Comparison of ENCODE assay signal across 29 mouse cellular contexts in the genomic region with DNA sequence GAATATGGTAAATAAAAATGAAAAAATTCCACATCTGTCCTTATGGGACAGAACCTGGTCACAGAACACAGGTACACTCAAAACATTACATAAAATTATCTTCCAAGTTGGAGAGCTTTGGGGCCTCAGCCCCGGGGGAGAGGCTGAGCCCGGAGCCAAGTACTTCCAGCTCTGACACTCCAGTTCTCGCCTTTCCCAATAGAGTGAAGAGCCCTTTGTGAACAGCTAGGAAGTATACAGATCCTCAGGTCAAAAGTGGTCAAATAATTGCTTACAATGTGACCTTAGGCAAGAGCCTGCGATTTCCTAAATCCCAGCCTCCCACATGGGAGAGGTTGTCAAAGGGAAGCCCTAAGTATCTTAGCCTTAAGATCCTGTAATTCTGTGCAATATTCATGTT. TPM values are rescaled to one million over a fixed set of nuclear protein-coding genes. Genes with fewer than 3 reads are reported as not detected.
DNase-seq lines count a peak whose midpoint lies in the region; ATAC-seq and TF ChIP-seq lines count a peak whose summit lies in the region.
"Had no signal": no experiment of that assay in that cellular context is flagged by ENCODE, and none has a peak within 500 bp of the region (broad histone marks: within the 10 kb centered on the region; RNA-seq: fewer than 3 reads in every experiment).

No protein-coding gene starts in this region.

- no peak overlapping the region for H3K4me2 ChIP-seq in lung, embryonic 16.5 days (ENCODE audit: low read depth, low read length)
- H3K4me2 ChIP-seq: embryonic facial prominence, embryonic 13.5 days; embryonic facial prominence, embryonic 15.5 days; forebrain, embryonic 13.5 days; forebrain, embryonic 15.5 days had no signal

- H3K4me3 ChIP-seq in liver, adult 2 months (ENCODE audit: insufficient read depth, low read depth, low read length) = no peak overlapping the region
- no peak overlapping the region for H3K4me3 ChIP-seq in lung, embryonic 16.5 days (ENCODE audit: low read length)
- H3K4me3 ChIP-seq in lung, adult 2 months (replicated peaks; ENCODE audit: extremely low read depth, low read depth, low read length) = no peak overlapping the region
- H3K4me3 ChIP-seq: embryonic facial prominence, embryonic 13.5 days; embryonic facial prominence, embryonic 15.5 days; erythroblast, embryonic 14.5 days; forebrain, embryonic 13.5 days; forebrain, embryonic 15.5 days had no signal

- H3K79me2 ChIP-seq in liver, adult 2 months (ENCODE audit: control insufficient read depth, insufficient read depth, low read length) = peaks cover 4% of the 10 kb centered on the region; the same call in 1 of the 2 replicates

- peaks cover 25% of the 10 kb centered on the region; the same call in 1 of the 2 replicates for H3K36me3 ChIP-seq in liver, adult 2 months (ENCODE audit: control insufficient read depth, insufficient read depth, low read length)
- H3K36me3 ChIP-seq in lung, embryonic 16.5 days (ENCODE audit: control insufficient read depth, insufficient read depth, low read length) = no peaks in the 10 kb centered on the region
- H3K36me3 ChIP-seq: embryonic facial prominence, embryonic 13.5 days; embryonic facial prominence, embryonic 15.5 days; forebrain, embryonic 15.5 days; G1E had no signal

- TF ChIP-seq CTCF in liver, adult 2 months (IDR thresholded peaks at IDR 0.05; ENCODE audit: low read depth, low read length) = no peak
- TF ChIP-seq CTCF in lung, adult 2 months (IDR thresholded peaks at IDR 0.05; ENCODE audit: insufficient read depth, low read length) = no peak

- H3K27ac ChIP-seq in liver, adult 2 months (replicated peaks; ENCODE audit: insufficient read depth, low read depth, low read length) = 0 out of 2 replicates have a peak overlapping the region, but pooled peaks have one; percentile 32
- no peak overlapping the region for H3K27ac ChIP-seq in lung, embryonic 16.5 days (ENCODE audit: low read length)
- H3K27ac ChIP-seq: embryonic facial prominence, embryonic 13.5 days; embryonic facial prominence, embryonic 15.5 days; forebrain, embryonic 13.5 days; forebrain, embryonic 15.5 days had no signal

- DNase-seq in liver, adult 2 months (ENCODE audit: extremely low read depth, low read depth, low spot score) = no peak
- no peak for DNase-seq in liver
- no peak for DNase-seq in lung, adult 2 months
- DNase-seq in lung, postnatal 25 days (ENCODE audit: low spot score) = peak; percentile 76
- peak; percentile 16 to 68 for DNase-seq in lung, postnatal 4 days
- DNase-seq: adrenal gland, adult 2 months; adrenal gland, postnatal 10 days; adrenal gland, postnatal 25 days; B cell, adult 2 months; cerebellum, adult 11-12 months; cerebellum, adult 2 months; cerebellum, adult 9-10 months; cerebellum, postnatal 25 days; forebrain, postnatal 0 days had no signal

- H3K9ac ChIP-seq in liver, adult 2 months (ENCODE audit: low read depth, low read length) = no peak overlapping the region
- H3K9ac ChIP-seq in lung, embryonic 16.5 days (ENCODE audit: low read length) = no peak overlapping the region
- H3K9ac ChIP-seq: embryonic facial prominence, embryonic 13.5 days; embryonic facial prominence, embryonic 15.5 days; forebrain, embryonic 13.5 days; forebrain, embryonic 15.5 days; forebrain, postnatal 0 days had no signal

- WGBS in liver, adult 2 months = 28% methylated on average over 4 of the region's 4 CpGs
- 40% methylated on average over 4 of the region's 4 CpGs for WGBS in lung, embryonic 16.5 days
- 48% methylated on average over 4 of the region's 4 CpGs for WGBS in lung, adult 2 months

- H3K27me3 ChIP-seq in liver, adult 2 months (ENCODE audit: control insufficient read depth, insufficient read depth, low read length) = no peaks in the 10 kb centered on the region
- no peaks in the 10 kb centered on the region for H3K27me3 ChIP-seq in lung, embryonic 16.5 days (ENCODE audit: control insufficient read depth, insufficient read depth, low read depth, low read length)
- H3K27me3 ChIP-seq: CH12.LX; embryonic facial prominence, embryonic 15.5 days; forebrain, embryonic 13.5 days; forebrain, embryonic 15.5 days; Patski had no signal

- no peak for TF ChIP-seq POLR2A in liver, adult 2 months (IDR thresholded peaks at IDR 0.05; ENCODE audit: extremely low read depth, insufficient read depth, low read length)
- no peak for TF ChIP-seq POLR2A in lung, adult 2 months (IDR thresholded peaks at IDR 0.05; ENCODE audit: borderline replicate concordance, extremely low read depth, low read depth, low read length)

- H3K4me1 ChIP-seq in liver, adult 2 months (ENCODE audit: control insufficient read depth, insufficient read depth, low read length) = peaks cover 24% of the 10 kb centered on the region
- H3K4me1 ChIP-seq in lung, embryonic 16.5 days (replicated peaks; ENCODE audit: control insufficient read depth, insufficient read depth, low read length) = peaks cover 5% of the 10 kb centered on the region; the same call in 1 of the 2 replicates
- no peaks in the 10 kb centered on the region; the same call in 1 of the 2 replicates for H3K4me1 ChIP-seq in lung, adult 2 months (ENCODE audit: control insufficient read depth, insufficient read depth, low read length)
- H3K4me1 ChIP-seq: embryonic facial prominence, embryonic 13.5 days; embryonic facial prominence, embryonic 15.5 days; forebrain, embryonic 13.5 days; forebrain, embryonic 15.5 days had no signal

- H3K9me3 ChIP-seq in lung, embryonic 16.5 days (ENCODE audit: control insufficient read depth, low read length) = 0 out of 2 replicates have a peak, but pooled peaks cover 3% of the 10 kb centered on the region
- H3K9me3 ChIP-seq: embryonic facial prominence, embryonic 13.5 days; embryonic facial prominence, embryonic 15.5 days; forebrain, embryonic 13.5 days; forebrain, embryonic 15.5 days had no signal

- peak; percentile 39; the same call in 1 of the 2 replicates for ATAC-seq in lung, embryonic 16.5 days (ENCODE audit: low read depth)
- ATAC-seq in erythroid progenitor cell, adult 5-6 weeks (replicated peaks; ENCODE audit: low FRiP score, poor library complexity, severe bottlenecking) = no peak
- ATAC-seq in activated CD4-positive, CD25-positive, alpha-beta regulatory T cell, adult 4 months = no peak
- ATAC-seq: CD4-positive, CD25-positive, alpha-beta regulatory T cell, adult 4 months; forebrain, embryonic 13.5 days; forebrain, embryonic 15.5 days; forebrain, postnatal 0 days; Patski had no signal

RNA-seq across cellular contexts. Expression of gene Slc34a2, which starts 55.1 kb away (rescaled TPM):
- total RNA-seq in liver, adult 2 months (2014; rRNA removed) = 0.18 and 0.27 TPM in 2 replicates
- polyA plus RNA-seq in liver, adult 2 months (2012; rRNA removed) = 1.4 and 1.7 TPM in 2 replicates
- polyA plus RNA-seq in lung, embryonic 16.5 days (2015; fragmentation: Nextera tagmentation; extraction: Ambion mirVana) = 55.4 and 87.5 TPM in 2 replicates
- polyA plus RNA-seq in lung, adult 2 months (2012; rRNA removed) = 1,059 and 1,222 TPM in 2 replicates
- total RNA-seq in erythroid progenitor cell, adult 5-6 weeks (2015; ENCODE audit: low replicate concordance) = not detected in 2 replicates
- not detected in 2 replicates for total RNA-seq in erythroid progenitor cell, adult 5-6 weeks (2017; ENCODE audit: low replicate concordance)
- polyA plus RNA-seq in activated CD4-positive, CD25-positive, alpha-beta regulatory T cell, adult 4 months (2017; shearing (Covaris generic)) = not detected
- total RNA-seq: adrenal gland, postnatal 25 days; CH12.LX had no signal
- polyA plus RNA-seq: adrenal gland, adult 2 months; CD4-positive, CD25-positive, alpha-beta regulatory T cell, adult 4 months; cortical plate, adult 2 months; embryonic facial prominence, embryonic 11.5 days; erythroblast, embryonic 14.5 days; forebrain, embryonic 11.5 days; forebrain, embryonic 13.5 days; forebrain, embryonic 15.5 days; forebrain, postnatal 0 days; G1E had no signal

Comparison
In these comparisons a context has a peak if more than half of its experiments do, and no peak if none do; other contexts are left out.
1. DNase-seq: peak in lung, postnatal 25 days (single experiment) and lung, postnatal 4 days (2 of 2); none in liver, adult 2 months (single experiment), liver (single experiment) and lung, adult 2 months (single experiment).
2. RNA of gene Slc34a2, which starts 55.1 kb away (polyA plus RNA-seq): 1,059 to 1,222 TPM in lung, adult 2 months; 55.4 to 87.5 TPM in lung, embryonic 16.5 days, 1.4 to 1.7 TPM in liver, adult 2 months and not detected in activated CD4-positive, CD25-positive, alpha-beta regulatory T cell, adult 4 months; every median in the first group is over 10 times any median in the second.